Mouse (Mus musculus): ENCODE results near the gene Gemin5. TPM values are rescaled to one million over a fixed set of nuclear protein-coding genes. Genes with fewer than 3 reads are reported as not detected.

Gene Gemin5
- total and polyA plus RNA-seq, 3 experiments: 66.7 to 89.6 (median 88.6) TPM

DNA sequence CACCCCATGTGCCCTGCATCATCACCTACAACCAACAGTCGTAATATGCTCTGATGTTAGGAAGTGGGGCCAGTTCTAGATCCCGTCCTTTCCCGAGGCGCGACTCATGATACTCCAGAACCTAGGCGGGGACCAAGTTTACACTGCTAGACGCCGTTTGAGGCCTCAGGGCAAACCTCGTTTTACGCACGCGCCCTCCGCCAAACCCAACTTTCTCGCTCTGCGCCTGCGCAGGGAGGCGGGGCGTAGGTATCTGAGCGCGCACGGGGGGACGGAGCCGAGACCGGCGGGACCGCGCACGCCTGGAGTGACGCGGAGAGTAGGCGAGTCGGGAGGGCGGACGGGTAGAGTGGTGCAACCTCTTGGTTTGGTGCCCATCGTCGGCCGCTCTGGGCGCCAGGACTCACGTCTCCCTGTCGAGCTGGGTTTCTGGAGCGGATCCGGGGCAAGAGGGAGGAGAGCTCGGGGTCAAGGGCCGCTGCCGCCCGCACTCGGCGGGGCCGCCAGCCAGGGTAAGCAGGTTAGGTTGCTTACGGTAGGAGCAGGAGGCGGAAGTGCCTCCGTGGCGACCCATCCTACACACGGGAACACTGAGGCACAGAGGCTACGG lies 64.5 kb downstream of the Gemin5 start, which contains the start of gene Cnot8 (continued):
- TF ChIP-seq RAD21 (IDR thresholded peaks at IDR 0.05; ENCODE audit: low read depth, low read length): no peak
- TF ChIP-seq JUND (conservative IDR thresholded peaks at IDR 0.05; ENCODE audit: low read depth, low read length): no peak
- TF ChIP-seq MYC (IDR thresholded peaks at IDR 0.05; ENCODE audit: low read depth, low read length): peak; percentile 80
- peak; percentile 88; the same call in 1 of the 2 replicates for TF ChIP-seq KAT2A (IDR thresholded peaks at IDR 0.05; ENCODE audit: insufficient replicate concordance, low read length)
- TF ChIP-seq IRF4 (IDR thresholded peaks at IDR 0.05; ENCODE audit: low read depth, low read length): peak; percentile 84
- TF ChIP-seq MAX (IDR thresholded peaks at IDR 0.05; ENCODE audit: low read length): peak; percentile 98
- TF ChIP-seq EP300 (IDR thresholded peaks at IDR 0.05; ENCODE audit: low read length): no peak; the same call in 1 of the 2 replicates
- peak; percentile 76; the same call in 1 of the 2 replicates for TF ChIP-seq POLR2AphosphoS2 (IDR thresholded peaks at IDR 0.05; ENCODE audit: low read depth, low read length)
- TF ChIP-seq ZNF384 (IDR thresholded peaks at IDR 0.05; ENCODE audit: low read depth, low read length): no peak
- TF ChIP-seq TCF12 (IDR thresholded peaks at IDR 0.05; ENCODE audit: low read depth, low read length): peak; percentile 95
- peak; percentile 86 for TF ChIP-seq MEF2A (IDR thresholded peaks at IDR 0.05; ENCODE audit: borderline replicate concordance, low read depth, low read length)
- TF ChIP-seq NRF1 (IDR thresholded peaks at IDR 0.05; ENCODE audit: low read depth, low read length): peak; percentile 100
- TF ChIP-seq JUN (IDR thresholded peaks at IDR 0.05; ENCODE audit: insufficient read depth, low read depth, low read length): no peak
- TF ChIP-seq ETS1 (conservative IDR thresholded peaks at IDR 0.05; ENCODE audit: low read depth, low read length): no peak; the same call in 1 of the 2 replicates
- no peak for TF ChIP-seq SMC3 (IDR thresholded peaks at IDR 0.05; ENCODE audit: low read depth, low read length)
- TF ChIP-seq ZMIZ1 (IDR thresholded peaks at IDR 0.05; ENCODE audit: low read depth, low read length): peak; percentile 94
- TF ChIP-seq RCOR1 (conservative IDR thresholded peaks at IDR 0.05; ENCODE audit: low read depth, low read length): peak; percentile 81
- no peak for TF ChIP-seq CTCF (conservative IDR thresholded peaks at IDR 0.05 in 1 of 2, IDR thresholded peaks at IDR 0.05 in 1 of 2; ENCODE audit: low read depth in 2 of 2, low read length in 2 of 2)
- TF ChIP-seq POLR2A (IDR thresholded peaks at IDR 0.05; ENCODE audit: low read depth, low read length): peak; percentile 90
- TF ChIP-seq BHLHE40 (IDR thresholded peaks at IDR 0.05; ENCODE audit: low read depth, low read length): peak; percentile 69

DNA sequence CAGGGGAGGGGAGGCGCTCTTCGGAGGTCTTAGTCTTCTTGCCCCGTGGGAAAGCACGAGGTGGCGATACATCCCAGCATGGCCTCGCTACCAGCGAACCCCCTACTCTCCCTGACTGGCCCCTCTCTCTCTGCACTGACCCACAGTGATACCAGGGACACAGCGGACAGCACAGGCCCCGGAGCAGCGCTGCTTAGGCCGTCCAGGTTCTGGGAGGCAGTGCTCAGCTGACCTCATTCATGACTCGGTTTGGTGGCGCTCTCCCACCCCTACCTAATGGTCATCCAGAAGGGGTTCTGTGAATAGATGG lies 65.0 kb downstream of the Gemin5 start:
- no peaks in the 10 kb centered on the region for H3K27me3 ChIP-seq (replicated peaks)
- H3K27ac ChIP-seq (ENCODE audit: insufficient read depth, low read depth): peak overlapping the region; percentile 75
- H3K9me3 ChIP-seq (replicated peaks; ENCODE audit: low read length): no peaks in the 10 kb centered on the region
- no peak for DNase-seq (ENCODE audit: extremely low read depth)
- H3K4me2 ChIP-seq (ENCODE audit: insufficient read depth, low read depth, poor library complexity, severe bottlenecking): peak overlapping the region; percentile 7
- TF ChIP-seq CTCF (conservative IDR thresholded peaks at IDR 0.05 in 1 of 2, IDR thresholded peaks at IDR 0.05 in 1 of 2; ENCODE audit: low read depth in 2 of 2, low read length in 2 of 2) (peak in 1 of 2 experiments; percentile 3; a peak in 1 of 4 replicates), KAT2A (IDR thresholded peaks at IDR 0.05; ENCODE audit: insufficient replicate concordance, low read length) (no peak)
- peaks cover 38% of the 10 kb centered on the region for H3K79me2 ChIP-seq (replicated peaks; ENCODE audit: control insufficient read depth, extremely low read depth, insufficient read depth, poor library complexity, severe bottlenecking)
- peaks cover 16 to 51% of the 10 kb centered on the region in 2 experiments for H3K4me1 ChIP-seq (ENCODE audit: control insufficient read depth in 1 of 2, insufficient read depth in 2 of 2)
- dilution Hi-C loops (cut with MboI; ENCODE audit: extremely low pct_ligation_motif_present, extremely low pct_unique_long_range_greater_than_20kb, low sequenced_read_pairs): no loop called here
- H3K9ac ChIP-seq (ENCODE audit: insufficient read depth, low read depth): peak overlapping the region; percentile 44
- H3K4me3 ChIP-seq (replicated peaks in 1 of 3; ENCODE audit: low read depth in 2 of 3, low read length in 2 of 3, poor library complexity in 1 of 3): peak overlapping the region; percentile 43 to 76 (median 51)
- H3K36me3 ChIP-seq (replicated peaks in 1 of 2; ENCODE audit: control insufficient read depth in 1 of 2, insufficient read depth in 1 of 2, low read length in 1 of 2): peaks cover 0 to 11% of the 10 kb centered on the region in 2 experiments
- in situ Hi-C loops (cut with MboI; ENCODE audit: low pct_ligation_motif_present, low pct_unique_long_range_greater_than_20kb, low sequenced_read_pairs): loop anchor here (5.0 kb wide), 1 partner anchor 36 kb away; no protein-coding TSS in a partner anchor

Data from CH12.LX (cell line).